Mouse (Mus musculus) brown adipose tissue, adult 24 weeks (tissue): ENCODE data around the gene Acta1. TPM values are rescaled to one million over a fixed set of nuclear protein-coding genes. Genes with fewer than 3 reads are reported as not detected.

Experiments used
- H3K27ac ChIP-seq: fragments of 200-500 bp; replicated peaks from 2 replicates; pipeline ENCODE4 v1.5.1; 2012; ENCODE audit warnings: low read depth, mild to moderate bottlenecking, low read length
- H3K4me1 ChIP-seq: fragments of 200-500 bp; 2 replicates; pipeline ENCODE4 v1.6.1; 2012; ENCODE audit warnings: low read length, mixed read lengths; ENCODE audit not compliant: control insufficient read depth, insufficient read depth, insufficient read length
- H3K4me3 ChIP-seq: fragments of 200-500 bp; 2 replicates; pipeline ENCODE4 v1.5.1; 2012; ENCODE audit warnings: low read depth, mild to moderate bottlenecking, low read length, moderate library complexity; ENCODE audit not compliant: insufficient read depth
- polyA plus RNA-seq: library from polyadenylated mRNA; stranded (reverse); fragments of >200 nt; gene quantifications from 2 replicates; pipeline ENCODE4 v1.2.4, GENCODE M21; 2012; ENCODE audit not compliant: missing spikeins, insufficient read depth, insufficient read length

The Acta1 gene
- 533 and 551 TPM in 2 replicates for polyA plus RNA-seq

DNA sequence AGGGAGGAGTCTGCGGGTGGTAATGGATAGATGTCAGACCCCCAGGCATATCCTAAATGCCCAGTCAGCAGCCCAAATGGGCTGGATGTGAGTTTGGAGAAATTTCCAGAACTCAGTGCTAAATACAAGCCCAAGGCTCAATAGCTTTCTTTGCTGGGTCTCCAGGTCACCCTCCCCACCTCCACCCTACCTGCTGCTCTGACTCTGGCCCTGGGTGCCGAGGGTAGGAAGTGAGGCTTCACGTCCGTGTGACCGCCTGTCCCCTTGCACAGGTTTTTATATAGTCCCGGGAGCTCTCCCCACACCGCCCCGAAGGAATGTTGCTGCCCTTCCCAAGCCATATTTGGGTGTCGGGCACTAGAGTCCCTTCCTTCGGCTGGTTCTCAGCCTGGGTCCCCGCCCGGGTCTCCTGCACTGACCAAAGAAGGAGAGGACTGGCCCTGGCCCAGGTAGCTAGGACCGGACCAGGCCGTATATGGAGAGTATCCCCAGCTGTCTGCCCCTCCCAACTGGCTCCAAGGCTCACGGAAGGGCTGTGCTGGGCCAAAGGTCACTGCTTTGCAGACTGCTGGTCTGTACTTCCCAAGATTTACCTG is at the start of gene Acta1:
TSS of gene Acta1 (minus strand) at position 250 of the 596 bp plus-strand sequence.
- no peak within 1 kb of the TSS for H3K27ac ChIP-seq
- no peaks in the 10 kb centered on the region for H3K4me1 ChIP-seq
- H3K4me3 ChIP-seq, result no peak within 1 kb of the TSS; the same call in 1 of the 2 replicates

- no peaks in the 10 kb centered on the region for H3K4me1 ChIP-seq
Observed at GRCm38 (mm10) chr8:123929026-123929425, 34.5 kb upstream of the Acta1 start.

DNA sequence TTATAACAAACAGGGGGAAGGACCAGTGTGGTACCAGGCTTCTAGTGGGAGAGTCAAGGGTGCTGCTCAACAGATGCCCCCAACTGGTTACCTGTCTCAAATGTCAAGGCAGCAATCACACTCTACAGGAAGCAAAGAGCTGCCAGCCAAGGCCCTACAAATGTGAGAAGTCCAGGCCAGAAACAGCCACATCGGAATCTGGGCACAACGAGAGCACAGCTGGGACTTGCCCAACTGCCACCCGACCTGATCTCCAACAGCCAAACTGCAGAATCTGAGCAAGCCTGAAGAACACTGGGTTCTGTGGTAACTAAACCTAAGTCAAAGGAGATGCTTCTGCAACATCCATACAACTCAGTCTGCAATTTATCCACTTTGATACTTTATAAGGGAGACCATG is 31.1 kb upstream of the Acta1 start:
- no peak overlapping the region for H3K27ac ChIP-seq
- no peaks in the 10 kb centered on the region for H3K4me1 ChIP-seq
- H3K4me3 ChIP-seq, result no peak overlapping the region

More at GRCm38 (mm10) chr8:123929026-123929425, 34.5 kb upstream of the Acta1 start:
- no peak overlapping the region for H3K27ac ChIP-seq
- no peak overlapping the region for H3K4me3 ChIP-seq

DNA sequence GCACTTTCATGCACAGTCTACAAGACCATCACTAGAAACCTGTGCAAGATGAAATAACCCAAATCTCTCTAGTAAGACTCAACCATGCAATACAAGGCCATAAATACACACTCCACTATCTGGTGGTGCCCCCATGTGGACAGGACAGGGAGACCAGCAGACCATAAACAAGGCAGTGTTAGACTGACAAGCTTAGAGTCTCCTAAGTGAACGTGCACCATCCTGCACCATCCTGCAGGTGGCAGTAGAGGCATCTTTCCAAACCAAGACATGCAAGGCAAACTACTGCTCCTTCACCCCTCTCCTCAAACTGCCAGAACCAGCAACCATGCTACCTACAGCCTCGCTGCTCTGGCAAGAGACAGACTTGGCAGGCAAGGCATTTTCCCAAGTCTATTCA is 30.2 kb upstream of the Acta1 start:
- H3K4me1 ChIP-seq, result no peaks in the 10 kb centered on the region
- H3K27ac ChIP-seq, result no peak overlapping the region
- H3K4me3 ChIP-seq, result no peak overlapping the region

GRCm38 (mm10) chr8:123914635-123915034 is 20.1 kb upstream of the Acta1 start:
- Histone ChIP-seq H3K27ac (no peak overlapping the region), H3K4me3 (no peak overlapping the region), H3K4me1 (no peaks in the 10 kb centered on the region)

DNA sequence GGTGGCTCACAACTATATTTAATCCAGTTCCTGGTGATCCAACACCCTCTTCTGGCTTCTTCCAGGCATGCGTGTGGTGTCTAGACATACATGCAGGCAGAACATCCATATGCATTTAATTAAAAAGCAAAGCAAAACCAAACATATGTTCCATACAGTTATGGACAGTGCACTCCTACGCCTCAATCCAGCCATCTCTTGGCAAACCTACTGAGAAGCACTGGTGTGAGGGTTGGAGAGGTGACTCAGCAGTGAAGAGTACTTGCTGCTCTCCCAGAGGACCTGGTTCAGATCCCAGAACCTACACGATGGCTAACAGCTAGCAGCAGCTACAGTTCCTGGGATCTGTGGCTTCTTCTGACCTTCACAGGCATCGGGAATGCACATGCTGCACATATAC is 17.7 kb upstream of the Acta1 start:
- no peak overlapping the region for H3K27ac ChIP-seq
- H3K4me1 ChIP-seq, result no peaks in the 10 kb centered on the region
- H3K4me3 ChIP-seq, result no peak overlapping the region

DNA sequence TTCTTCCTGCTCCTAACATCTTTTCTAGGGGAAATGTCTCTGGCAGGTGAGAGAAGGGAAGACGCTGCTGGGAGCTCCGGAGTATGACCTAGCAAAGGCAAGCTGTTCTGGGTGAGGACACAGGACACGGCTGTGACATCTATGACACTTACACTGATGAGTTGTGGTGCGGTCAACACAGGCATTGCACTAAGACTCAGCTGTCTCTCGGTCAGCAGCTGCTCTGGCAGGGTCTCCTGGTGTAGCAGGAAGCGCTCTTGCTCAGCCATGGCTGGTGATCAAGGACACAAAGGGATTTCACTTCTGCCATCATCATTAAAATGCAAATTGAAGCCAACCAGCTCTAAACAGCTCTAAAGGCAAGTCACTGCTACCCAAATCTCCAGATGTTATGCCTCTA is 13.1 kb upstream of the Acta1 start:
- Histone ChIP-seq H3K27ac (no peak overlapping the region), H3K4me3 (no peak overlapping the region), H3K4me1 (no peaks in the 10 kb centered on the region)

DNA sequence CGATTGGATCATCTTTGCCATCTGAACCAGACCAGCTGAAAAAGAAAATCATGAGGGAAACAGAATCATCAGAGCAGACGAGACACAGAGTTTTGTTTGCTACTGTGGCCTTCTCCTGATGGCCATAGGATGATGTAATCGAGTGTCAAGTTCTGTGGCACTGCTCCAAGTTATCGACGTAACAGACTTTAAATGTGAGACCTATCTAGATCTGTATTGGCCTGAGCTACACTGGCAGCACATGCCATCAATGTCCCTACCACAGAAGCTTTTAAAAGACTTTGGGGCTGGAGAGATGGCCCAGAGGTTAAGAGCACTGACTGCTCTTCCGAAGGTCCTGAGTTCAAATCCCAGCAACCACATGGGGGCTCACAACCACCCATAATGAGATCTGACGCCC is 8.1 kb upstream of the Acta1 start:
- H3K27ac ChIP-seq, result no peak overlapping the region
- no peak overlapping the region for H3K4me3 ChIP-seq
- no peaks in the 10 kb centered on the region for H3K4me1 ChIP-seq

- Histone ChIP-seq H3K27ac (no peak overlapping the region), H3K4me3 (no peak overlapping the region)
Observed at GRCm38 (mm10) chr8:123899366-123899765, 4.8 kb upstream of the Acta1 start.

DNA sequence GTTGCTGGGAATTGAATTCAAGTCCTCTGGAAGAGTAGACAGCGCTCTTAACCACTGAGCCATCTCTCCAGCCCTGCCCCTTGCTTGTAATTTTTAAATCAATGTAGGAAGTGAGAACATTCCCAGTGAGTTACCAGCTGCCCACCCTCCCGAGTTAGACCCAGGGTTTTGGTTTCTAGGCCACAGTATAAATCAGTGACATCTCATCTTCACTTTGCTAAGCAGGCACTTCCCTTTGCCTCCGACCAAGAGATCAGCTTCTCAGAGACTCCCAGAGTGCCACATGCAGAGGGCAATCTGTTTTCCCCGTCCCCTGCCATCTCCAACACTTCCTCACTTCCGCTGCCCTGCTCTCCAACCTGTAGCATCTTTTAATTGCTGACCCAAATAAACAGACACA is 4.0 kb upstream of the Acta1 start:
- H3K4me3 ChIP-seq, result no peak overlapping the region
- no peaks in the 10 kb centered on the region for H3K4me1 ChIP-seq
- H3K27ac ChIP-seq, result no peak overlapping the region

More at GRCm38 (mm10) chr8:123899366-123899765, 4.8 kb upstream of the Acta1 start:
- no peaks in the 10 kb centered on the region for H3K4me1 ChIP-seq

DNA sequence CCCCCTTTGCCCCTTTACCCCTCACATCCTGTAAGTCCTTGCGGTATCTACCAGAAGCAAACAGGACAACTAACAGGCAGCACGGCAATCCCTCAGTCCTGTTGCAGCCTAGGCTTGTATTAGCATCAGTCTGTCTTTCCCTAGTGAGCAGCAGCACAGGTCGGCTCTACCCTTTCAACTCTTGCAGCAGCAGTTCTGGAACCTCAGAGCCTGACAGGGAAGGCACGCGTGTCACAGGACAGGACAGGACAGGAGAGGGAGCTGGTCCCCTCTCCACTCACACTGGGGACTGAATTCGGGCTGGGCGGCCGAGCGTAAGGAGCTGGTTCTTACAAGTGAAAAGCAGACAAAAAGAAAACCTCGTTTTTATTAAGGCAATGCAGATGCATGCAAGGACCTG is 2.2 kb upstream of the Acta1 start:
- Histone ChIP-seq H3K4me1 (no peaks in the 10 kb centered on the region), H3K27ac (no peak overlapping the region), H3K4me3 (no peak overlapping the region)

- no peaks in the 10 kb centered on the region for H3K4me1 ChIP-seq
- no peak overlapping the region for H3K27ac ChIP-seq
- H3K4me3 ChIP-seq, result no peak overlapping the region
Observed at GRCm38 (mm10) chr8:123896366-123896761, 1.8 kb upstream of the Acta1 start.

DNA sequence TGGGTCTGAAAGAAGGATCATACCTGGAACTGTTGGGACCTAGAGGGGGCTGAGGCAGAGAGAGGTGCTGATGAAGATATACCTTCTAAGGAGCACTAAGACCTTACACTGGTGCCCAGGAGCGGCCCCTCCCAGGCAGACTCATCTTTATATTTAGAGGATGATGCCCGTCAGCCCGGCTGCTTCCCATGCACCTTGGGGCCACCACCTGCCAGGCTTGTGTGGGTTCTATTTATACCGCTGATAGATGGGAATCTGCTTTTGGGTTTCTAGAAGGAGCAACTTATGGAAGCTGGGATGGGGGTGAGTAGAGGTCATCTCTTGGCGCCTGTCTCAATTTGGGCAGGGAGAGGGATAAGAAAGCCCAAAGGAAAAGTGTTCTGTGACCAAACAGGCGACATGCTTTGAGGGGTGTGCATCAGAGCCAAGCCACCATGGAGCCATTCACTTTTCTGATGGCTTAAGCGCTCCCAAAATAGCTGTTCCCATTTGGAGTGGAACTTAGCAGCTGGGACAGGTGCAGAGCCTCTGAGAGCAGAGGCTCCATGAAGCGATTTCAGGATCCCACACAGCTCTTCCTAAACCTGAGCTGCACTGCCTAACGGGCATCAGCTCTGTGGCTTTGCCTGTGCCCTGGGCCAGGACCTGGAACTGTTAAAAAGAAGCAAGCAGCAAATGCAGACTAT is 1.3 kb upstream of the Acta1 start:
- Histone ChIP-seq H3K27ac (no peak overlapping the region), H3K4me1 (no peaks in the 10 kb centered on the region), H3K4me3 (no peak overlapping the region)

DNA sequence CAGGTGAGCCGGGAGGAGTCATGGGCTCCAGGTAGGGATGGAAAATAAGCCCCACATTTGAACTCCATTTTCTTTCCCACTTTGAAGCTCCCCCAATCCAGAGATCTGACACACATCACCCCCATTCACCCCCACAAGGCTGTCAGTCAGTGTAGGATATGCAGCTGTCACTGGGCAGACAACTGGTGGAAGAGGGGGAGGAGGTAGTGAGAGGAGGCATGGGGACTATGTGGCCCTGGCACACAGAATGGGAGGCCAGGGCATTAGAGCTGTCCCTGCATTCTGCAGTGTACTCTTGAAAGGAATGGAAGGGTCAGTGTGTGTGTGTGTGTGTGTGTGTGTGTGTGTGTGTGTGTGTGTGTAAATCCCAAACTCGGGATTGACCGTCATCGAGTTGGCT is 679 bp upstream of the Acta1 start:
- Histone ChIP-seq H3K4me1 (no peaks in the 10 kb centered on the region), H3K27ac (no peak overlapping the region), H3K4me3 (no peak overlapping the region)

GRCm38 (mm10) chr8:123893413-123893812 is 1.1 kb downstream of the Acta1 start:
- H3K4me1 ChIP-seq, result no peaks in the 10 kb centered on the region
- H3K27ac ChIP-seq, result no peak overlapping the region
- no peak overlapping the region for H3K4me3 ChIP-seq

DNA sequence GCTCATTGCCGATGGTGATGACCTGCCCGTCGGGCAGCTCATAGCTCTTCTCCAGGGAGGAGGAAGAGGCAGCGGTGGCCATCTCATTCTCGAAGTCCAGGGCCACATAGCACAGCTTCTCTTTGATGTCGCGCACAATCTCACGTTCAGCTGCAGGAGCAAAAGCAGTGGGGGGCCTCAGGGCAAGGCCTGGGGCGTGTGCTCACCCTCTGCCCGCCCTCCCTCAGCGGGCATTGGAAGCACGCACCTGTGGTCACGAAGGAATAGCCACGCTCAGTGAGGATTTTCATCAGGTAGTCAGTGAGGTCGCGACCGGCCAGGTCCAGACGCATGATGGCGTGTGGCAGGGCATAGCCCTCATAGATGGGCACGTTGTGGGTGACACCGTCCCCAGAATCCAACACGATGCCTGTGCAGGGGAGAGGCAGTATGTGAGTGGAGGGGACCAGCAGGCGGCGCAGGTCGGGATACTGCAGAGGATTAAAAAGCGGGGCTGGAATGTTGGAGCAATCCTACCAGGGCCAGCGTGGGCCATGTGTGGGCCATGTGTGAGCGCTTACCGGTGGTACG is 1.9 kb downstream of the Acta1 start:
- H3K27ac ChIP-seq, result no peak overlapping the region
- no peak overlapping the region for H3K4me3 ChIP-seq

More for the DNA sequence above, 1.9 kb downstream of the Acta1 start:
- no peaks in the 10 kb centered on the region for H3K4me1 ChIP-seq
